ENCODE assay signal across 12 mouse cellular contexts in the genomic region with DNA sequence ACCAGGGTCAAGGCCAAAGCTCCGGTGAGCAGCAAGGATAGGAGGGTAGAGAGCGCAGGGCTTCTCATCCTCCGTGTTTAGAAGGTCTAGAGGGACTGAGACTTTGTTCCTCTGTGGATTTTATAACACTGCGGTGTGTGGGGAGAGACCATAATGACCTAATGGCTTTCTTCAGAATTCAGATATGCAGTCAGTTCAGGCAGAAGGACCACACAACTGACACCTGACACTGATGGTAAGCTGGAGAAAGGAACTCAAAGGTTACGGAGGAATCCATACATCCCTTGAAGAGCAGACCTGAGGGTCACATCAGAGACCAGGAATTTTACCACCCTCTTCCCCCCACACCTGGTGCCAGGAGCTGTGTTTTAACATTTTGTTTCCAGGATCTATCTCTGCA. TPM values are rescaled to one million over a fixed set of nuclear protein-coding genes. Genes with fewer than 3 reads are reported as not detected.
A peak's percentile ranks its signal among the peaks of the same experiment; 100 is the strongest.
DNase-seq lines count a peak whose midpoint lies in the region; ATAC-seq lines count a peak whose summit lies in the region.
"Had no signal": no experiment of that assay in that cellular context is flagged by ENCODE, and none has a peak within 500 bp of the region (broad histone marks: within the 10 kb centered on the region; RNA-seq: fewer than 3 reads in every experiment).

A gene (minus strand): TSS at position 101 of the 400 bp plus-strand sequence.

- H3K27me3 ChIP-seq in heart, embryonic 13.5 days (replicated peaks) = peaks cover 43% of the 10 kb centered on the region
- peaks cover 27% of the 10 kb centered on the region for H3K27me3 ChIP-seq in megakaryocyte, embryonic 14.5 days (replicated peaks)
- peaks cover 37% of the 10 kb centered on the region for H3K27me3 ChIP-seq in limb, embryonic 13.5 days
- peaks cover 21% of the 10 kb centered on the region for H3K27me3 ChIP-seq in stomach, embryonic 16.5 days (ENCODE audit: control insufficient read depth, insufficient read depth, low read length)

- no peak for DNase-seq in heart, adult 18-20 months
- DNase-seq in gastrocnemius, adult 18-20 months (ENCODE audit: low spot score) = no peak
- DNase-seq: B cell, adult 2 months; retina, postnatal 1 day had no signal

- 25% methylated on average over 5 of the region's 5 CpGs for WGBS in heart, embryonic 13.5 days
- WGBS in limb, embryonic 13.5 days = 27% methylated on average over 5 of the region's 5 CpGs
- WGBS in stomach, embryonic 16.5 days = 34% methylated on average over 5 of the region's 5 CpGs

- H3K4me2 ChIP-seq in heart, embryonic 13.5 days = peak within 1 kb of the TSS; percentile 65
- peak within 1 kb of the TSS; percentile 49 for H3K4me2 ChIP-seq in limb, embryonic 13.5 days (replicated peaks)
- peak within 1 kb of the TSS; percentile 23 for H3K4me2 ChIP-seq in stomach, embryonic 16.5 days (ENCODE audit: low read depth, low read length)

- H3K9ac ChIP-seq in heart, embryonic 13.5 days = peak within 1 kb of the TSS; percentile 4; the same call in 1 of the 2 replicates
- H3K9ac ChIP-seq in limb, embryonic 13.5 days = no peak within 1 kb of the TSS; the same call in 1 of the 2 replicates
- H3K9ac ChIP-seq in stomach, embryonic 16.5 days (ENCODE audit: low read length) = no peak within 1 kb of the TSS

- H3K4me3 ChIP-seq in heart, embryonic 13.5 days = peak within 1 kb of the TSS; percentile 41
- H3K4me3 ChIP-seq in megakaryocyte, embryonic 14.5 days (replicated peaks) = peak within 1 kb of the TSS; percentile 24
- H3K4me3 ChIP-seq in limb, embryonic 13.5 days = peak within 1 kb of the TSS; percentile 25
- H3K4me3 ChIP-seq in stomach, embryonic 16.5 days (replicated peaks; ENCODE audit: low read length) = peak within 1 kb of the TSS; percentile 2

- no peaks in the 10 kb centered on the region for H3K9me3 ChIP-seq in heart, embryonic 13.5 days
- no peaks in the 10 kb centered on the region; the same call in 1 of the 2 replicates for H3K9me3 ChIP-seq in megakaryocyte, embryonic 14.5 days
- H3K9me3 ChIP-seq in limb, embryonic 13.5 days = no peaks in the 10 kb centered on the region
- no peaks in the 10 kb centered on the region for H3K9me3 ChIP-seq in stomach, embryonic 16.5 days (replicated peaks; ENCODE audit: control insufficient read depth, low read length)

- H3K36me3 ChIP-seq in heart, embryonic 13.5 days = no peaks in the 10 kb centered on the region
- no peaks in the 10 kb centered on the region for H3K36me3 ChIP-seq in megakaryocyte, embryonic 14.5 days (replicated peaks; ENCODE audit: low read length)
- H3K36me3 ChIP-seq in limb, embryonic 13.5 days = no peaks in the 10 kb centered on the region
- H3K36me3 ChIP-seq in stomach, embryonic 16.5 days (ENCODE audit: control insufficient read depth, insufficient read depth, low read length) = no peaks in the 10 kb centered on the region

- peaks cover 6% of the 10 kb centered on the region; the same call in 1 of the 2 replicates for H3K4me1 ChIP-seq in heart, embryonic 13.5 days
- peaks cover 43% of the 10 kb centered on the region for H3K4me1 ChIP-seq in megakaryocyte, embryonic 14.5 days
- H3K4me1 ChIP-seq in limb, embryonic 13.5 days = 0 out of 2 replicates have a peak, but pooled peaks cover 7% of the 10 kb centered on the region
- no peaks in the 10 kb centered on the region for H3K4me1 ChIP-seq in stomach, embryonic 16.5 days (ENCODE audit: control insufficient read depth, insufficient read depth, low read length)

- no peak for ATAC-seq in heart, embryonic 13.5 days (ENCODE audit: extremely low read depth, insufficient number of reproducible peaks, low FRiP score, low TSS enrichment)
- no peak for ATAC-seq in megakaryocyte, adult 5-6 weeks (ENCODE audit: poor library complexity, severe bottlenecking)
- ATAC-seq in limb, embryonic 13.5 days (ENCODE audit: low FRiP score, low read depth) = no peak
- no peak for ATAC-seq in stomach, embryonic 16.5 days (ENCODE audit: insufficient read depth, low FRiP score)
- no peak for ATAC-seq in cerebellum, adult (ENCODE audit: insufficient number of reproducible peaks, low FRiP score, low TSS enrichment)

- no peak within 1 kb of the TSS for H3K27ac ChIP-seq in heart, embryonic 13.5 days (replicated peaks)
- H3K27ac ChIP-seq in limb, embryonic 13.5 days = no peak within 1 kb of the TSS
- no peak within 1 kb of the TSS for H3K27ac ChIP-seq in stomach, embryonic 16.5 days (ENCODE audit: low read length)
- H3K27ac ChIP-seq: macrophage had no signal

RNA-seq across cellular contexts. Expression of the gene that starts here (rescaled TPM):
- polyA plus RNA-seq in heart, embryonic 13.5 days (2015; fragmentation: Nextera tagmentation; extraction: Ambion mirVana) = 0.24 and 0.36 TPM in 2 replicates
- total RNA-seq in heart, adult 18-20 months (2021) = not detected
- not detected in 2 replicates for polyA plus RNA-seq in megakaryocyte, embryonic 14.5 days (2012; ENCODE audit: insufficient read depth, low replicate concordance)
- total RNA-seq in megakaryocyte, adult 5-6 weeks (2015) = 0.23 TPM in 1 of 2 replicates, not detected in the other
- not detected in 2 replicates for total RNA-seq in megakaryocyte, adult 5-6 weeks (2017)
- 1.3 TPM in 2 replicates for polyA plus RNA-seq in limb, embryonic 13.5 days (2015; fragmentation: Nextera tagmentation; extraction: Ambion mirVana)
- 0.35 and 0.43 TPM in 2 replicates for polyA plus RNA-seq in stomach, embryonic 16.5 days (2015; fragmentation: Nextera tagmentation; extraction: Ambion mirVana)
- total RNA-seq in gastrocnemius, adult 18-20 months (2021) = not detected
- total RNA-seq: granulocyte monocyte progenitor cell, adult 5-6 weeks had no signal
- polyA plus RNA-seq: macrophage had no signal
